Mouse (Mus musculus) C2C12 (cell line): ENCODE measurements around the gene Sart1.
A peak's percentile ranks its signal among the peaks of the same experiment; 100 is the strongest.

Experiments
- CTCF ChIP-seq: IDR thresholded peaks from one replicate; pipeline ENCODE4 v1.5.1; 2011; ENCODE audit not compliant: control insufficient read depth, insufficient read depth, insufficient read length
- FOSL1 ChIP-seq: IDR thresholded peaks from one replicate; pipeline ENCODE4 v1.8.0; 2011; ENCODE audit warnings: mild to moderate bottlenecking, low read length; ENCODE audit not compliant: poor library complexity, insufficient read depth, severe bottlenecking
- MAX ChIP-seq: IDR thresholded peaks from one replicate; pipeline ENCODE4 v1.6.1; 2011; ENCODE audit warnings: mild to moderate bottlenecking, control low read depth
- MYOD1 ChIP-seq: IDR thresholded peaks from one replicate; pipeline ENCODE4 v1.6.1; 2011; ENCODE audit warnings: low read depth; ENCODE audit not compliant: control insufficient read depth, insufficient read length

GRCm38 (mm10) chr19:5431911-5432464 is 43.5 kb upstream of the Sart1 start:
- TF ChIP-seq CTCF (no peak), MAX (no peak), MYOD1 (peak; percentile 18), FOSL1 (no peak)
